Mouse (Mus musculus): Measurements from ENCODE around the gene Tmed9. TPM values are rescaled to one million over a fixed set of nuclear protein-coding genes. Genes with fewer than 3 reads are reported as not detected.
"Not testable (repeated sequence)": the region's sequence is repeated elsewhere in the genome, so short reads cannot be mapped to it uniquely, and the experiment has no call there.

The Tmed9 gene
- polyA plus RNA-seq, 1 experiment from 2014 or later, result 141 TPM

- H3K27me3 ChIP-seq (ENCODE audit: poor library complexity, severe bottlenecking), result no peaks in the 10 kb centered on the region
- H3K36me3 ChIP-seq (replicated peaks), result peaks cover 69% of the 10 kb centered on the region
- no peak for DNase-seq (ENCODE audit: extremely low spot score, low spot score)
- peak overlapping the region; percentile 92 for H3K27ac ChIP-seq
- WGBS, result under 1% methylated on average over 40 of the region's 40 CpGs
- peak overlapping the region; percentile 100 for H3K4me3 ChIP-seq
- H3K4me1 ChIP-seq, result peaks cover 18% of the 10 kb centered on the region
- H3K9me3 ChIP-seq, result no peaks in the 10 kb centered on the region
Observed at GRCm38 (mm10) chr13:55635146-55635571, 61.6 kb downstream of the Tmed9 start.

- DNase-seq (ENCODE audit: extremely low spot score, low spot score), result no peak
- H3K9me3 ChIP-seq, result no peaks in the 10 kb centered on the region
Observed at GRCm38 (mm10) chr13:55636185-55636983, 62.9 kb downstream of the Tmed9 start.

GRCm38 (mm10) chr13:55640480-55640879, 66.9 kb downstream of the Tmed9 start:
- H3K4me3 ChIP-seq; H3K27ac ChIP-seq; H3K9me3 ChIP-seq; H3K27me3 ChIP-seq (ENCODE audit: poor library complexity, severe bottlenecking): not testable (repeated sequence)
- peak; percentile 73 for DNase-seq (ENCODE audit: extremely low spot score, low spot score)
- Histone ChIP-seq H3K4me1 (peaks cover 11% of the 10 kb centered on the region), H3K36me3 (replicated peaks) (peaks cover 83% of the 10 kb centered on the region)
- 65% methylated on average over 8 of the region's 8 CpGs for WGBS

More at GRCm38 (mm10) chr13:55636185-55636983, 62.9 kb downstream of the Tmed9 start:
- H3K4me1 ChIP-seq, result peaks cover 18% of the 10 kb centered on the region
- no peaks in the 10 kb centered on the region for H3K27me3 ChIP-seq (ENCODE audit: poor library complexity, severe bottlenecking)
- H3K4me3 ChIP-seq, result peak overlapping the region; percentile 100
- H3K36me3 ChIP-seq (replicated peaks), result peaks cover 69% of the 10 kb centered on the region
- H3K27ac ChIP-seq, result no peak overlapping the region
- 92% methylated on average over 14 of the region's 14 CpGs for WGBS

- Histone ChIP-seq H3K36me3 (replicated peaks) (peaks cover 93% of the 10 kb centered on the region), H3K4me3 (no peak overlapping the region), H3K27ac (no peak overlapping the region), H3K9me3 (no peaks in the 10 kb centered on the region), H3K27me3 (ENCODE audit: poor library complexity, severe bottlenecking) (no peaks in the 10 kb centered on the region), H3K4me1 (no peaks in the 10 kb centered on the region)
- no peak for DNase-seq (ENCODE audit: extremely low spot score, low spot score)
- WGBS, result 95% methylated on average over 2 of the region's 2 CpGs
Observed at GRCm38 (mm10) chr13:55644525-55644924, 71.0 kb downstream of the Tmed9 start.

Other genes starting within 250 kb of the Tmed9 start
- gene Mxd3, start 243.9 kb upstream of the Tmed9 start, polyA plus RNA-seq (2016; fragmentation: Nextera tagmentation; extraction: Ambion mirVana), result 23.0 and 28.5 TPM in 2 replicates
- gene Lman2, start 210.9 kb upstream of the Tmed9 start, polyA plus RNA-seq (2016; fragmentation: Nextera tagmentation; extraction: Ambion mirVana), result 97.8 and 100 TPM in 2 replicates
- gene Rgs14, start 204.0 kb upstream of the Tmed9 start, polyA plus RNA-seq (2016; fragmentation: Nextera tagmentation; extraction: Ambion mirVana), result 0.34 and 0.58 TPM in 2 replicates
- gene Slc34a1, start 175.5 kb upstream of the Tmed9 start, polyA plus RNA-seq (2016; fragmentation: Nextera tagmentation; extraction: Ambion mirVana), result not detected in 2 replicates
- gene Pfn3, start 158.5 kb upstream of the Tmed9 start, polyA plus RNA-seq (2016; fragmentation: Nextera tagmentation; extraction: Ambion mirVana), result not detected in 2 replicates
- gene F12, start 146.9 kb upstream of the Tmed9 start, polyA plus RNA-seq (2016; fragmentation: Nextera tagmentation; extraction: Ambion mirVana), result not detected in 2 replicates
- 44.8 and 51.1 TPM in 2 replicates for gene Grk6, start 128.7 kb upstream of the Tmed9 start, polyA plus RNA-seq (2016; fragmentation: Nextera tagmentation; extraction: Ambion mirVana)
- 0.75 and 0.88 TPM in 2 replicates for gene Prr7, start 109.5 kb upstream of the Tmed9 start, polyA plus RNA-seq (2016; fragmentation: Nextera tagmentation; extraction: Ambion mirVana)
- gene Dbn1, start 85.6 kb upstream of the Tmed9 start, polyA plus RNA-seq (2016; fragmentation: Nextera tagmentation; extraction: Ambion mirVana), result 346 and 355 TPM in 2 replicates
- 200 and 209 TPM in 2 replicates for gene Pdlim7, start 60.1 kb upstream of the Tmed9 start, polyA plus RNA-seq (2016; fragmentation: Nextera tagmentation; extraction: Ambion mirVana)
- 3.3 and 4.2 TPM in 2 replicates for gene Dok3, start 44.4 kb upstream of the Tmed9 start, polyA plus RNA-seq (2016; fragmentation: Nextera tagmentation; extraction: Ambion mirVana)
- gene Ddx41, start 37.1 kb upstream of the Tmed9 start, polyA plus RNA-seq (2016; fragmentation: Nextera tagmentation; extraction: Ambion mirVana), result 96.5 and 98.2 TPM in 2 replicates
- 55.6 and 57.8 TPM in 2 replicates for gene Fam193b, start 2.6 kb upstream of the Tmed9 start, polyA plus RNA-seq (2016; fragmentation: Nextera tagmentation; extraction: Ambion mirVana)
- gene B4galt7, start 26.2 kb downstream of the Tmed9 start, polyA plus RNA-seq (2016; fragmentation: Nextera tagmentation; extraction: Ambion mirVana), result 26.6 and 28.9 TPM in 2 replicates
- 51.6 and 54.5 TPM in 2 replicates for gene Caml, start 49.3 kb downstream of the Tmed9 start, polyA plus RNA-seq (2016; fragmentation: Nextera tagmentation; extraction: Ambion mirVana)
- gene Ddx46, start 61.3 kb downstream of the Tmed9 start, polyA plus RNA-seq (2016; fragmentation: Nextera tagmentation; extraction: Ambion mirVana), result 44.1 and 48.0 TPM in 2 replicates
- 46.7 and 48.7 TPM in 2 replicates for gene B230219D22Rik, start 119.4 kb downstream of the Tmed9 start, polyA plus RNA-seq (2016; fragmentation: Nextera tagmentation; extraction: Ambion mirVana)
- gene Txndc15, start 140.9 kb downstream of the Tmed9 start, polyA plus RNA-seq (2016; fragmentation: Nextera tagmentation; extraction: Ambion mirVana), result 67.1 and 69.5 TPM in 2 replicates
- gene Pcbd2, start 153.6 kb downstream of the Tmed9 start, polyA plus RNA-seq (2016; fragmentation: Nextera tagmentation; extraction: Ambion mirVana), result 33.9 and 36.4 TPM in 2 replicates
- 0.11 TPM in 2 replicates for gene Catsper3, start 210.8 kb downstream of the Tmed9 start, polyA plus RNA-seq (2016; fragmentation: Nextera tagmentation; extraction: Ambion mirVana)